Mouse (Mus musculus) regulatory T cell (primary cell): ENCODE measurements around the gene Fbxo31.

Source experiments
- in situ Hi-C: fragments of 300-600 bp; cut with MboI, MseI; formaldehyde crosslinking; loops from one replicate; pipeline ENCODE4 v1.15.1; 2025; ENCODE audit warnings: high pct_unique_total_duplicates

Gene Fbxo31

GRCm38 (mm10) chr8:121589205-121589726 is 10.7 kb upstream of the Fbxo31 start:
- in situ Hi-C loops, result loop anchor here (10.0 kb wide), 1 partner anchor 1754 kb away; no protein-coding TSS in a partner anchor

GRCm38 (mm10) chr8:121588750-121589149 is 10.1 kb upstream of the Fbxo31 start:
- in situ Hi-C loops, result loop anchor here (10.0 kb wide), 1 partner anchor 1754 kb away; no protein-coding TSS in a partner anchor

- in situ Hi-C loops, result loop anchor here (10.0 kb wide), 1 partner anchor 1750 kb away; no protein-coding TSS in a partner anchor
These were observed 6.7 kb upstream of the Fbxo31 start for GRCm38 (mm10) chr8:121585159-121585825.

GRCm38 (mm10) chr8:121584730-121585129 is 6.1 kb upstream of the Fbxo31 start:
- in situ Hi-C loops, result loop anchor here (10.0 kb wide), 1 partner anchor 1750 kb away; no protein-coding TSS in a partner anchor

GRCm38 (mm10) chr8:121583653-121584052 is 5.0 kb upstream of the Fbxo31 start:
- in situ Hi-C loops, result loop anchor here (10.0 kb wide), 1 partner anchor 1749 kb away; no protein-coding TSS in a partner anchor

- in situ Hi-C loops, result loop anchor here (10.0 kb wide), 1 partner anchor 1746 kb away; no protein-coding TSS in a partner anchor
These were observed 1.9 kb upstream of the Fbxo31 start for GRCm38 (mm10) chr8:121580465-121580864.

GRCm38 (mm10) chr8:121577751-121578675 is 593 bp downstream of the Fbxo31 start:
- in situ Hi-C loops, result loop anchor here (10.0 kb wide), 1 partner anchor 987 kb away; the partner anchor contains the start of gene Cdt1

GRCm38 (mm10) chr8:121575661-121576060 is 2.9 kb downstream of the Fbxo31 start:
- in situ Hi-C loops, result loop anchor here (10.0 kb wide), 1 partner anchor 989 kb away; the partner anchor contains the start of gene Cdt1

- in situ Hi-C loops, result loop anchor here (10.0 kb wide), 1 partner anchor 992 kb away; the partner anchor contains the start of gene Cdt1
These were observed 5.3 kb downstream of the Fbxo31 start for GRCm38 (mm10) chr8:121573275-121573674.

GRCm38 (mm10) chr8:121572121-121572520 is 6.5 kb downstream of the Fbxo31 start:
- in situ Hi-C loops, result loop anchor here (10.0 kb wide), 1 partner anchor 993 kb away; the partner anchor contains the start of gene Cdt1

- in situ Hi-C loops, result loop anchor here (10.0 kb wide), 1 partner anchor 994 kb away; the partner anchor contains the start of gene Cdt1
These were observed 7.8 kb downstream of the Fbxo31 start for GRCm38 (mm10) chr8:121570801-121571200.

GRCm38 (mm10) chr8:121570335-121570734 is 8.3 kb downstream of the Fbxo31 start:
- in situ Hi-C loops, result loop anchor here (10.0 kb wide), 1 partner anchor 994 kb away; the partner anchor contains the start of gene Cdt1

- in situ Hi-C loops, result no loop called here
These were observed 10.3 kb downstream of the Fbxo31 start for GRCm38 (mm10) chr8:121568321-121568720.

GRCm38 (mm10) chr8:121563701-121564100 is 14.9 kb downstream of the Fbxo31 start:
- in situ Hi-C loops, result no loop called here

GRCm38 (mm10) chr8:121562941-121563351 is 15.7 kb downstream of the Fbxo31 start:
- in situ Hi-C loops, result no loop called here

GRCm38 (mm10) chr8:121561636-121562345 is 16.8 kb downstream of the Fbxo31 start:
- in situ Hi-C loops, result no loop called here

GRCm38 (mm10) chr8:121560432-121561100 is 18.0 kb downstream of the Fbxo31 start:
- in situ Hi-C loops, result no loop called here

- in situ Hi-C loops, result no loop called here
These were observed 18.8 kb downstream of the Fbxo31 start for GRCm38 (mm10) chr8:121559801-121560200.

- in situ Hi-C loops, result no loop called here
These were observed 20.1 kb downstream of the Fbxo31 start for GRCm38 (mm10) chr8:121558538-121558937.

- in situ Hi-C loops, result no loop called here
These were observed 20.9 kb downstream of the Fbxo31 start for GRCm38 (mm10) chr8:121557746-121558145.
